Mouse (Mus musculus) erythroblast, embryonic 14.5 days (primary cell): Measurements from ENCODE around the gene Zfp30. TPM values are rescaled to one million over a fixed set of nuclear protein-coding genes. Genes with fewer than 3 reads are reported as not detected.

Experiments used
- H3K27me3 ChIP-seq: 2 replicates; pipeline ENCODE4 v1.6.1; 2012; ENCODE audit warnings: inconsistent platforms; ENCODE audit not compliant: control insufficient read depth
- H3K36me3 ChIP-seq: 2 replicates; pipeline ENCODE4 v1.6.1; 2012; ENCODE audit warnings: mild to moderate bottlenecking, inconsistent platforms; ENCODE audit not compliant: control insufficient read depth
- H3K4me1 ChIP-seq: 2 replicates; pipeline ENCODE4 v1.6.1; 2012; ENCODE audit warnings: inconsistent platforms; ENCODE audit not compliant: control insufficient read depth
- H3K4me3 ChIP-seq: replicated peaks from 2 replicates; pipeline ENCODE3; 2012; ENCODE audit warnings: moderate library complexity, mild to moderate bottlenecking, inconsistent platforms
- H3K9me3 ChIP-seq: 2 replicates; pipeline ENCODE4 v1.6.1; 2012; ENCODE audit warnings: low read length, inconsistent platforms, mixed read lengths; ENCODE audit not compliant: control insufficient read depth
- GATA1 ChIP-seq: IDR thresholded peaks from 2 replicates; pipeline ENCODE4 v1.6.1; 2012; ENCODE audit warnings: low read length, inconsistent platforms, mixed read lengths
- TAL1 ChIP-seq: IDR thresholded peaks from 3 replicates; pipeline ENCODE4 v1.6.1; 2012; ENCODE audit warnings: low read length, inconsistent platforms, mixed read lengths
- polyA plus RNA-seq: library from polyadenylated mRNA; stranded (reverse); fragments of >175 nt; gene quantifications from 2 replicates; pipeline ENCODE4 v1.2.3, GENCODE M21; 2012

Gene Zfp30
- polyA plus RNA-seq, 1 experiment: 0.01 TPM

DNA sequence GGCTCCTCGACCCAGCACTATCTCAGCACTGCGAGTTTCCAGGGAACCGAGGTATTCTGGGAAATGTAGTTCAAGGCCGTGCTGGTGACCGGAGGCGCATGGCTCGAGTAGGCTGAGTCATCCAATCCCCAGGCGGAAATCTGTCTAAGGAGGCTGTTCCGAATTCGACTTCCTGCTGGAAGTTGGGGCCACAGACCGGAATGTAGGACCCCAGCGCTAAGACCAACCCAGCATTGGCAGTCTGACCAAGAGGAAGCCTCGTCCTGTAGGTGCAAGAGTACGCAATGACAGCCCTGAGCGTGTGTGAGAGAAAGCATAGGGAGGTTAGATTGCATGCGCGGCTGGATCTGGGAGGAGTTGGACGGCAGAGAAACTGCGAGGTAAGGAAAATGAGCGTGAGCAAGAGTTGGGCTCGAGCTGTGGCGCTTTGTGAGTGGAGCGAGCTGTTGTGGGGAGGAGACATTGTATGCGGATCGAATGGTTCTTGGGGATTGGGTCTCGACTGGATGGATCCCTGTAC lies 32.2 kb downstream of the Zfp30 start, which contains the start of gene Zfp790:
Zfp790 (plus strand) TSS at position 205 of the 520 bp plus-strand sequence.
- Histone ChIP-seq H3K4me3 (peak within 1 kb of the TSS; percentile 70), H3K4me1 (peaks cover 59% of the 10 kb centered on the region), H3K27me3 (no peaks in the 10 kb centered on the region), H3K36me3 (peaks cover 9% of the 10 kb centered on the region), H3K9me3 (no peaks in the 10 kb centered on the region)
- TF ChIP-seq TAL1: no peak
- TF ChIP-seq GATA1: peak; percentile 48; the same call in 1 of the 2 replicates

GRCm38 (mm10) chr7:29818619-29819254 lies 34.9 kb downstream of the Zfp30 start:
- H3K9me3 ChIP-seq: no peaks in the 10 kb centered on the region
- H3K4me3 ChIP-seq: peak overlapping the region; percentile 70
- H3K36me3 ChIP-seq: peaks cover 26% of the 10 kb centered on the region
- peaks cover 50% of the 10 kb centered on the region for H3K4me1 ChIP-seq
- no peaks in the 10 kb centered on the region for H3K27me3 ChIP-seq
- TF ChIP-seq GATA1 (no peak), TAL1 (no peak)

- Histone ChIP-seq H3K36me3 (peaks cover 55% of the 10 kb centered on the region), H3K4me1 (no peaks in the 10 kb centered on the region), H3K4me3 (no peak overlapping the region), H3K9me3 (peaks cover 29% of the 10 kb centered on the region), H3K27me3 (no peaks in the 10 kb centered on the region)
- TF ChIP-seq GATA1 (no peak), TAL1 (no peak)
These were observed 44.2 kb downstream of the Zfp30 start for GRCm38 (mm10) chr7:29828001-29828400.

GRCm38 (mm10) chr7:29829804-29830203 lies 46.0 kb downstream of the Zfp30 start:
- Histone ChIP-seq H3K4me1 (no peaks in the 10 kb centered on the region), H3K36me3 (peaks cover 44% of the 10 kb centered on the region), H3K4me3 (no peak overlapping the region), H3K27me3 (no peaks in the 10 kb centered on the region), H3K9me3 (peaks cover 29% of the 10 kb centered on the region)
- TF ChIP-seq GATA1: no peak
- no peak for TF ChIP-seq TAL1

DNA sequence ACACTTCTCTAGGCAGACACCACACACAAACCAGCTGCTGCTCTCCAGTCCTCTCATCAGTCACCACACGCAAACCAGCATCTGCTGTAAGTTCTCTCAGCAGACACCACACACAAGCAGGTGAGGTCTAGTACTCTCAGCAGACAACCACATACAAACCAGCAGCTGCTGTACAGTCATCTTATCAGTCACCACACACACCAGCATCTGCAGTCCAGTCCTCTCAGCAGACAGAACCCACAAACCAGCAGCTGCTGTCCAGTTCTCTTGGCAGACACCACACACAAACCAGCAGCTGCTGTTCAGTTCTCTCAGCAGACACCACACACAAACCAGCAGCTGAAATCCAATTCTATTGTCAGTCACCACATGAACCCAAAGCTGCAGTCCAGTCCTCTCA lies 53.0 kb downstream of the Zfp30 start:
- TF ChIP-seq GATA1 (no peak), TAL1 (no peak)
- no peaks in the 10 kb centered on the region for H3K4me1 ChIP-seq
- H3K27me3 ChIP-seq: no peaks in the 10 kb centered on the region

DNA sequence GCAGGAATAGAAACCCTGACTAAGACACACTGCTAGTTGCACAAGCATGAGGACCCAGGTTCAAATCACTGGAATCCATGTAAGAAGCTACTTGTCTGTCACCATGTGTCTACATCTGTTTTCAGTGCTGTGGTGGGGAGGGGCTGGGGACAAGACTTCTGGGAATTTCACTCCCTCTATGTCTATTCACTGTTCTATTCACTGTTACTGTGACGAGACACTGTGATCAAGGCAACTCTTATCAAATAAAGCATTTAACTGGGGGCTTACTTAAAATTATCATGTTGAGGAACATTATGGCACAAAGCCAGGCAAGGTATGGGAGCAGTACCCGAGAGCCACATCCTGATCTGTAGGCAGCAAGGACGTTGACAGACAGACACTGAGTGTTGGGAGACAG lies 55.5 kb downstream of the Zfp30 start:
- Histone ChIP-seq H3K9me3 (no peaks in the 10 kb centered on the region), H3K4me1 (no peaks in the 10 kb centered on the region), H3K27me3 (no peaks in the 10 kb centered on the region), H3K4me3 (no peak overlapping the region), H3K36me3 (no peaks in the 10 kb centered on the region)
- TF ChIP-seq GATA1: no peak
- no peak for TF ChIP-seq TAL1

More for the DNA sequence above, 53.0 kb downstream of the Zfp30 start:
- H3K4me3 ChIP-seq: no peak overlapping the region
- no peaks in the 10 kb centered on the region; the same call in 1 of the 2 replicates for H3K36me3 ChIP-seq
- H3K9me3 ChIP-seq: no peaks in the 10 kb centered on the region

- Histone ChIP-seq H3K4me3 (no peak overlapping the region), H3K27me3 (no peaks in the 10 kb centered on the region), H3K36me3 (peaks cover 5% of the 10 kb centered on the region), H3K9me3 (no peaks in the 10 kb centered on the region), H3K4me1 (no peaks in the 10 kb centered on the region)
- TF ChIP-seq GATA1: no peak
- no peak for TF ChIP-seq TAL1
These were observed 58.3 kb downstream of the Zfp30 start for GRCm38 (mm10) chr7:29842105-29842504.

Other genes starting within 250 kb of the Zfp30 start
- gene Catsperg2, start 57.0 kb upstream of the Zfp30 start, polyA plus RNA-seq: not detected in 2 replicates
- gene Zfp84, start 15.4 kb upstream of the Zfp30 start, polyA plus RNA-seq: 0.04 and 0.08 TPM in 2 replicates
- 0.01 and 0.04 TPM in 2 replicates for gene Zfp790, start 32.1 kb downstream of the Zfp30 start, polyA plus RNA-seq
- gene Zfp940, start 69.7 kb downstream of the Zfp30 start, polyA plus RNA-seq: not detected in 2 replicates
- gene Zfp420, start 76.0 kb downstream of the Zfp30 start, polyA plus RNA-seq: not detected in 2 replicates
- 0.01 and 0.02 TPM in 2 replicates for gene Zfp27, start 122.6 kb downstream of the Zfp30 start, polyA plus RNA-seq
- not detected in 2 replicates for gene Zfp383, start 124.2 kb downstream of the Zfp30 start, polyA plus RNA-seq
- gene Zfp74, start 170.1 kb downstream of the Zfp30 start, polyA plus RNA-seq: 0.09 and 0.37 TPM in 2 replicates
- 0.04 TPM in 2 replicates for gene Zfp568, start 200.0 kb downstream of the Zfp30 start, polyA plus RNA-seq